Mouse (Mus musculus): ENCODE data around the gene Mafg. TPM values are rescaled to one million over a fixed set of nuclear protein-coding genes. Genes with fewer than 3 reads are reported as not detected.

Mafg gene
- total and polyA plus RNA-seq, 3 experiments: 32.8 to 45.2 (median 35.7) TPM

GRCm38 (mm10) chr11:120622805-120623204, 10.6 kb downstream of the Mafg start:
- Histone ChIP-seq H3K27me3 (ENCODE audit: control insufficient read depth, insufficient read depth, low read length) (no peaks in the 10 kb centered on the region), H3K9ac (ENCODE audit: low read depth, low read length) (no peak overlapping the region), H3K27ac (no peak overlapping the region), H3K36me3 (ENCODE audit: control insufficient read depth, insufficient read depth, low read length) (no peaks in the 10 kb centered on the region), H3K4me1 (ENCODE audit: control insufficient read depth, insufficient read depth, low read length) (peaks cover 5% of the 10 kb centered on the region), H3K79me2 (replicated peaks; ENCODE audit: control insufficient read depth, insufficient read depth, low read length) (peaks cover 3% of the 10 kb centered on the region; the same call in 1 of the 2 replicates), H3K4me3 (no peak overlapping the region)
- intact Hi-C loops (cut with DNase I): no loop called here
- 88% methylated on average over 6 of the region's 6 CpGs for WGBS
- DNase-seq: no peak
- TF ChIP-seq CTCF (IDR thresholded peaks at IDR 0.05) (no peak), POLR2A (IDR thresholded peaks at IDR 0.05; ENCODE audit: insufficient read depth, low read depth, low read length) (no peak), EP300 (IDR thresholded peaks at IDR 0.05; ENCODE audit: insufficient read depth, low read depth, low read length) (no peak)

- Histone ChIP-seq H3K36me3 (ENCODE audit: control insufficient read depth, insufficient read depth, low read length) (no peaks in the 10 kb centered on the region), H3K9ac (ENCODE audit: low read depth, low read length) (no peak overlapping the region), H3K27me3 (ENCODE audit: control insufficient read depth, insufficient read depth, low read length) (no peaks in the 10 kb centered on the region), H3K4me1 (ENCODE audit: control insufficient read depth, insufficient read depth, low read length) (peaks cover 5% of the 10 kb centered on the region), H3K4me3 (no peak overlapping the region), H3K27ac (no peak overlapping the region), H3K79me2 (replicated peaks; ENCODE audit: control insufficient read depth, insufficient read depth, low read length) (no peaks in the 10 kb centered on the region)
- 85% methylated on average over 14 of the region's 14 CpGs for WGBS
- intact Hi-C loops (cut with DNase I): no loop called here
- no peak for DNase-seq
- TF ChIP-seq POLR2A (IDR thresholded peaks at IDR 0.05; ENCODE audit: insufficient read depth, low read depth, low read length): no peak
- TF ChIP-seq CTCF (IDR thresholded peaks at IDR 0.05): no peak
- no peak for TF ChIP-seq EP300 (IDR thresholded peaks at IDR 0.05; ENCODE audit: insufficient read depth, low read depth, low read length)
These were observed 13.2 kb downstream of the Mafg start for GRCm38 (mm10) chr11:120620195-120620594.

- Histone ChIP-seq H3K79me2 (replicated peaks; ENCODE audit: control insufficient read depth, insufficient read depth, low read length) (no peaks in the 10 kb centered on the region), H3K4me1 (ENCODE audit: control insufficient read depth, insufficient read depth, low read length) (peaks cover 3% of the 10 kb centered on the region), H3K36me3 (ENCODE audit: control insufficient read depth, insufficient read depth, low read length) (no peaks in the 10 kb centered on the region), H3K9ac (ENCODE audit: low read depth, low read length) (no peak overlapping the region), H3K4me3 (no peak overlapping the region), H3K27ac (no peak overlapping the region), H3K27me3 (ENCODE audit: control insufficient read depth, insufficient read depth, low read length) (no peaks in the 10 kb centered on the region)
- DNase-seq: no peak
- no peak for TF ChIP-seq CTCF (IDR thresholded peaks at IDR 0.05)
- no peak for TF ChIP-seq EP300 (IDR thresholded peaks at IDR 0.05; ENCODE audit: insufficient read depth, low read depth, low read length)
- TF ChIP-seq POLR2A (IDR thresholded peaks at IDR 0.05; ENCODE audit: insufficient read depth, low read depth, low read length): no peak
- intact Hi-C loops (cut with DNase I): no loop called here
- 94% methylated on average over 25 of the region's 25 CpGs for WGBS
These were observed 14.5 kb downstream of the Mafg start for GRCm38 (mm10) chr11:120618619-120619535.

- peak within 1 kb of the TSS; percentile 78 for H3K27ac ChIP-seq
- TF ChIP-seq POLR2A (IDR thresholded peaks at IDR 0.05; ENCODE audit: insufficient read depth, low read depth, low read length) (peak; percentile 55; the same call in 1 of the 2 replicates), CTCF (IDR thresholded peaks at IDR 0.05) (no peak), EP300 (IDR thresholded peaks at IDR 0.05; ENCODE audit: insufficient read depth, low read depth, low read length) (0 out of 2 replicates have a peak, but pooled peaks have one; percentile 6)
- H3K4me1 ChIP-seq (ENCODE audit: control insufficient read depth, insufficient read depth, low read length): peaks cover 3% of the 10 kb centered on the region
- H3K79me2 ChIP-seq (replicated peaks; ENCODE audit: control insufficient read depth, insufficient read depth, low read length): no peaks in the 10 kb centered on the region
- peak within 1 kb of the TSS; percentile 92 for H3K9ac ChIP-seq (ENCODE audit: low read depth, low read length)
- H3K36me3 ChIP-seq (ENCODE audit: control insufficient read depth, insufficient read depth, low read length): no peaks in the 10 kb centered on the region
- WGBS: under 1% methylated on average over 56 of the region's 56 CpGs
- no peaks in the 10 kb centered on the region for H3K27me3 ChIP-seq (ENCODE audit: control insufficient read depth, insufficient read depth, low read length)
- intact Hi-C loops (cut with DNase I): no loop called here
- peak; percentile 90 to 93 for DNase-seq
- peak within 1 kb of the TSS; percentile 61 for H3K4me3 ChIP-seq
These were observed 15.8 kb downstream of the Mafg start, which contains the start of gene Pcyt2 for GRCm38 (mm10) chr11:120617519-120618112. Pcyt2 (minus strand) TSS chr11:120617936.

- Histone ChIP-seq H3K27ac (peak overlapping the region; percentile 78; the same call in 1 of the 2 replicates), H3K4me1 (ENCODE audit: control insufficient read depth, insufficient read depth, low read length) (peaks cover 3% of the 10 kb centered on the region), H3K36me3 (ENCODE audit: control insufficient read depth, insufficient read depth, low read length) (no peaks in the 10 kb centered on the region), H3K9ac (ENCODE audit: low read depth, low read length) (no peak overlapping the region; the same call in 1 of the 2 replicates), H3K27me3 (ENCODE audit: control insufficient read depth, insufficient read depth, low read length) (no peaks in the 10 kb centered on the region), H3K4me3 (peak overlapping the region; percentile 61), H3K79me2 (replicated peaks; ENCODE audit: control insufficient read depth, insufficient read depth, low read length) (no peaks in the 10 kb centered on the region)
- TF ChIP-seq EP300 (IDR thresholded peaks at IDR 0.05; ENCODE audit: insufficient read depth, low read depth, low read length) (no peak), POLR2A (IDR thresholded peaks at IDR 0.05; ENCODE audit: insufficient read depth, low read depth, low read length) (no peak), CTCF (IDR thresholded peaks at IDR 0.05) (no peak)
- intact Hi-C loops (cut with DNase I): no loop called here
- no peak for DNase-seq
- WGBS: 50% methylated on average over 4 of the region's 4 CpGs
These were observed 16.6 kb downstream of the Mafg start for GRCm38 (mm10) chr11:120616617-120617294.
